Mouse (Mus musculus): Measurements from ENCODE around the gene Nfia.

Nfia gene

DNA sequence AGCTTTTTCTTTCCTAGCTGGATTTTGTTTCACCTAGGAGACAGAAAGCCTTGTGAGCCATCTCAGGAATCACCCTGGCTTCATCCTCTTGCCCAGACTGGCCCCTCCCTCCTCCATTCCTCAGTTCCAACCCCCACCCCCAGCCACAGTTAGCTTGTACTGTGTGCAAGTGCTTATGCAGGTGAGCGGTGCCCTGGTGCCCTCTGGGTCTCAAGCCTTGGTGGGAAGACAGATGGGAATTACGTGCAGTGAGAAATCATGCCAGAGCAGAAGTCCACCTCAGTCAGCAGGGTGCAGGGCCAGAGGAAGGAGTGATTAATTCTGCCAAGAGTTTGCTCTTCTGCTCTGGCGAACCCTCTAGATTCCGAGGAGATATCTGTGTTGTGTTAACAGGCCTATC, 167.0 kb downstream of the Nfia start:
- no peak for DNase-seq (ENCODE audit: low read depth in 2 of 2, low spot score in 2 of 2)

- DNase-seq (ENCODE audit: low read depth in 2 of 2, low spot score in 2 of 2) = no peak
These were observed 167.5 kb downstream of the Nfia start for GRCm38 (mm10) chr4:97939920-97940520.

GRCm38 (mm10) chr4:97941616-97942015, 169.1 kb downstream of the Nfia start:
- no peak for DNase-seq (ENCODE audit: low read depth in 2 of 2, low spot score in 2 of 2)

DNA sequence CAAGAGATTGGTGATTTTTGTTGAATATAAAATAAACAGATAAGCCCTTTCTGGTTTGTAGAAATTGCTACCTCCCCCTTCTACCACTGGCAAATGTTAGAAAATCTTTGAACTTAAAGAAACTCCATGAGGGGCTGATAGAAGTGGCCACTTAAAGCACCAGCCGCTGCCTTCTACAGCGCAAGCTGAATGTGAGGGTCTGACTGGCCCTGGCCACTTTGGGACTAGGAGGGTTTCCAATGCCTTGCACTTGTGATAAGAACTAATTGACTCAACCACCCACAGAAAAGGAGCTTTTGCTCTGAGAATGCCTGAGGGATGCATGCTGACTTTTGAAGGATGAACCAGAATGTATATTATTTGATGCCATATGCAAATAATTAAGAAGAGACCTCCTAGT, 171.8 kb downstream of the Nfia start:
- DNase-seq (ENCODE audit: low read depth in 2 of 2, low spot score in 2 of 2) = no peak

- DNase-seq (ENCODE audit: low read depth in 2 of 2, low spot score in 2 of 2) = no peak
These were observed 174.9 kb downstream of the Nfia start for GRCm38 (mm10) chr4:97947484-97947883.

DNA sequence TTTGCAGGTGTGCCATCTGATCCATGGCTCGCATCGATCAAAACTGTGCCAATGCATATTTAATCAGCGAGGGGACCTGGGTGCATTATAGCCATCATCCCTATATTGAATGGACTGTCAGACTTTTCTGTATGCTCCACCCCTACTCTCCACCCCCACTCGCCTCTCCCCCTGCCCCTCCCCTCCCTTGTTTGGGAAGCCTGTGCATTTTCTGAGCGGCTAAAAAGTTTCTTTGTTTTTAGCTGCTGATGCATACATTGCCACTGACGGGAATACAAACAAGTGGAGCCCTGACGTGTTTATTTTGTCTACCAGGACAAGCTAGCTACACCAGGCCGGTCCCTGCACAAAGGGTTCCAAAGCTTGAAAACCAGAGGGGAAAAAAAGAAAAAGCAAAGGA, 175.7 kb downstream of the Nfia start:
- no peak for DNase-seq (ENCODE audit: low read depth in 2 of 2, low spot score in 2 of 2)

GRCm38 (mm10) chr4:97950341-97951071, 178.0 kb downstream of the Nfia start:
- DNase-seq (ENCODE audit: low read depth in 2 of 2, low spot score in 2 of 2) = no peak

DNA sequence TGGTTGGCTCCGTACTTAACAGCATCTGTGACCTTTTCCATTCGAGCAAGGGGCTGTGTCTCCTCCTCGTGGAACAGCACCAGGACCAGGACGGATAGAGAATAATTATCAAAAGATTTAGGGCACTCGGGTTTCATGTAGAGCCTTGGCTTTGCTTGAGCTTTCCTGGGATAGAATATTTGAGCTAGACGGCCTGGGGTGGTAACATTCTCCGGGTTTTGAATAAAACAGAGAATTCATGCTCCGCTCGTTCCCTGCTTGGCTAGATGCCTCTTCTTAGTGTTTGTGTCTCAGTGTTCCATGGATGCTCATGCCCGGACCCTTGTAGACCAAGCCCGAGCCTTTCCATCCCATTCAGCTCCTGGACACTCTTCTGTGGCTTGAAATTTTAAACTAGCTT, 181.4 kb downstream of the Nfia start:
- DNase-seq (ENCODE audit: low read depth in 2 of 2, low spot score in 2 of 2) = no peak

GRCm38 (mm10) chr4:97958121-97958520, 185.6 kb downstream of the Nfia start:
- DNase-seq (ENCODE audit: low read depth in 2 of 2, low spot score in 2 of 2) = no peak

DNA sequence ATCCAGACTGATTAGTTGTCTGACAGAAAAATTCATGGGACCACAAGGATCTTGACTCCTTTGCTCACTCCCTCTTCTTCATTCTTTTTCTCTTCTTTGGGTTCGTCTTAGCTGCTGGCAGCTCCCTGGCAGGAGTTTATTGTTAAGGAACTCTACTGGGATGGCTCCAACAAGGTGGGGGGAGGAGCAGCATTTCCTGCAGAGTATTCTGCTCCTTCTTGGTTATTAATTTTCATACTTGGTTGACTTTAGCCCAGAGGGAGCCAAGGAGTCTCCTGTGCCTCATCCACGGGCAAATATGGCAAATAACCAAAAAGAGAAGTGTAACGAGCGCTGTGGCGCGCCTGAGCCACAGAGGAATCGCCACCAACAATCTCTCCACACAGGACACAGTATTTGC, 190.3 kb downstream of the Nfia start:
- DNase-seq (ENCODE audit: low read depth in 2 of 2, low spot score in 2 of 2) = no peak

- DNase-seq (ENCODE audit: low read depth in 2 of 2, low spot score in 2 of 2) = no peak
These were observed 191.4 kb downstream of the Nfia start for GRCm38 (mm10) chr4:97963951-97964350.

- DNase-seq (ENCODE audit: low read depth in 2 of 2, low spot score in 2 of 2) = no peak
These were observed 196.3 kb downstream of the Nfia start for GRCm38 (mm10) chr4:97968786-97969348.

DNA sequence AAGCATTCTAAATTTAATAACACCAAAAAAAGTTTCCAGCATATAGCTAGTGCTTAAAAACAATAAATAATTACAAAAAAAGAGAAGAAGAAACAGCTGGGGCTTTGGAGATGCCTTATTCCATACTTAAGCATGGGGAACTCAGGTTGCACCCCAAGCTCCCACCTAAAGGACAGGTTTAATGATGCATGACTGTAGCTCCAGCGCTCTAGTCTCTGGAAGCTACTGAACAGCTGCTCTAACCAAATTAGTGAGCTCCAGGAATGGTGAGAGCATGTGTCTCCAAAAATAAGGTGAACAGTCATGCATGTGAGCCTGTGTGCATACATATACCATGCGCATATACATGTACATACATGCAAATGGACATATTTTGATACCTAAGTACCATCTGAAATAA, 200.5 kb downstream of the Nfia start:
- no peak for DNase-seq (ENCODE audit: low read depth in 2 of 2, low spot score in 2 of 2)

DNA sequence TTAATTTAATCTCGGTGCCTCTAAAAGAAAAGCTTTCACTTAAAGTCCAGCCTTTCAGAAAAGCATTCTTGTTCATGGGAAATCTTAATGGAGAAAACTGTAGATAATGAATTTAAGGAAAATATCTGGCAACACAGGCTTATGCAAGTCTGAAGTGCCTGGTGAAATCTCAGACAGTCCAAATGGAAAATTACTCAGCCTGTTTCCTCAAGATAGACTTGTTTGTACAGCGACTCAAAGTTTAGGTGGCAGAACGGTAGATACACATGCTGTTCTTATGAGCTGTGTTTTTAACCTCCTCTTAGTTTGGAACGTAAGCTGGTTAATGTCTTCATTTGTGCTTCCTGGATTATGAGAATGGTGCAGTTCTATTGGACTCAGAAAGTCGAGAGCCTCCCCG, 201.5 kb downstream of the Nfia start:
- DNase-seq (ENCODE audit: low read depth in 2 of 2, low spot score in 2 of 2) = no peak

DNA sequence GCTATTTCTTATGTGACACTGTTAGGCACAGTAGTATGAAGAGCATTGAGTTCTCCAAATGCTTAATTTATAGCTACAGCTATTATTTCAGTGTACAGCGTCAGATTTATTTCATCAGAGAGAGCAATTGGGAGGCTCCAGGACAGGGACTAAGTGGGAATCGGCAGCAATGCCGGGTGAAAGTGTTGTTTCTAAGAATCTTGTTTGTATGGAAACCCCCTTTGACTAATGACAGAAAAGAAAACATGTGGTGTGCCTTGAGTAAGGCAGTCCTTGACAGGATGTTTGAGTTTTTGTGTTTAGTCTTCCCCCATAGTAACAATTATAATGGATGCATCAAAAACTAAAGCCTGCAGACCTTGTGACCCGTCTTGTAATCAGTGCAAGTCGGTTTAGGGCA, 204.4 kb downstream of the Nfia start:
- DNase-seq (ENCODE audit: low read depth in 2 of 2, low spot score in 2 of 2) = no peak

- DNase-seq (ENCODE audit: low read depth in 2 of 2, low spot score in 2 of 2) = no peak
These were observed 211.8 kb downstream of the Nfia start for GRCm38 (mm10) chr4:97984361-97984760.

GRCm38 (mm10) chr4:97986056-97986734, 213.7 kb downstream of the Nfia start:
- DNase-seq (ENCODE audit: low read depth in 2 of 2, low spot score in 2 of 2) = no peak

GRCm38 (mm10) chr4:97986735-97987075, 214.2 kb downstream of the Nfia start:
- DNase-seq (ENCODE audit: low read depth in 2 of 2, low spot score in 2 of 2) = no peak

DNA sequence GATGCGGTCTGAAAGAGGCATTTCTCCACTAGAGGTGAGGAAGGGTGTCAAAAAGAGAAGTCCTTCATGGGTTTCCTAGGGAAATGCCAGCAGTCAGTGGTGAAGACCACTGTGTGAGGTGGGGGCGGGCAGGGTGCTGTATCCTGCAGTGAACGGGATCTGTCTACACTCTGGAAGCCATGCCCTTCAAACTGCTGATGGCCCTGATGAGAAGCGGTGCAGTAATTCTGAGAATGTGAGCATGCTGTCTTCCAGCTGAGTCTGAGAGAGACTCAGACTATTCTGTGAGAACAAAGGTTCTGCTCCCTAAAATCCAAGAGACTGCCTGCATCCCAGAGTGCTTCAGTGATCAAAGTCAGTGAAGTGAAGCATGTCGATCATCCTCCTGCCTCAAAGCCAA, 216.2 kb downstream of the Nfia start:
- no peak for DNase-seq (ENCODE audit: low read depth in 2 of 2, low spot score in 2 of 2)

DNA sequence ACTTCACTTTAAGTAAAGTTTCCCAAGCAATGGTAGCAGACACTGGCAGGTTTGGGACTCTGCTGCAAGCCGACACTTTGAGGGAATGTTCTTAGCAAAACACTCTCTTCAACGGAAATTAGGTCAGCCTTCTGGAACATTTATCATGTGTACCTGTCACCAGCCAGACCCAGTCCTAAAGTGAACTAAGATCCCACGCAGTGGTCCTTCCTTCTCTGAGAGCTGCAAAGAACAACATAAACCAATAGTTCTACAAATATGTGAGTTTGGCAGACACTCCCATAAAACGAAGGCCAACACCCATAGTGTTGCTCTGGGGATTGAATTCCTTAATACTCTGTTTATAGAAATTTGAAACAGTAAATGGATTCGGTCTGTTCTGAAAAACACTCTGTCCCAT, 217.9 kb downstream of the Nfia start:
- DNase-seq (ENCODE audit: low read depth in 2 of 2, low spot score in 2 of 2) = no peak

GRCm38 (mm10) chr4:97991395-97991794, 218.9 kb downstream of the Nfia start:
- DNase-seq (ENCODE audit: low read depth in 2 of 2, low spot score in 2 of 2) = no peak

DNA sequence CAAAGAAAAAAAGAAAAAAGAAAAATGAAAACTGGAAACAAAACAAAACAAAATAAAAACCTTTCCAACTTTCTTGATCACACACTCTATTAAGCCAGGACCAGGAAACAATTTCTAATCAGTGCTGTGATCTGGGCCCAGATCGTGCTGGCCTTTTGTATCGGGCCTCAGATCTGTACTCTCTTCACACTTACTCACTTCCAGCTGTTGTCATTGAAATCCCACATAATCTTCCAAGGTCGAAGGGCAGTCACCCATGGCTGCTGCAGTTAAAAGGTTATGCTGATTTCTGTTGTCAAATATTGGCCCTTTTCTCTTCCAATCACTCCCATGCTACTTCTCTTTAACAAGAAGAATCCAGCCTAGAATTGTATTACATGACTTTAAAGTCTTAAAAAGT, 219.3 kb downstream of the Nfia start:
- DNase-seq (ENCODE audit: low read depth in 2 of 2, low spot score in 2 of 2) = no peak
